Mouse (Mus musculus) spleen, adult 2 months (tissue): ENCODE measurements at regions not wholly inside any gene's neighbourhood (a gene's known extent, or its start where the extent isn't known, plus 50 kb on each side); places are given as distances from the start of the nearest gene placed in this dataset.

Source experiments
- CTCF ChIP-seq: fragments of 200-500 bp; IDR thresholded peaks from 2 replicates; pipeline ENCODE4 v1.5.1; 2011; ENCODE audit warnings: mild to moderate bottlenecking, inconsistent platforms; ENCODE audit not compliant: insufficient read depth, insufficient read length, insufficient replicate concordance; ENCODE audit errors: extremely low read depth
- POLR2A ChIP-seq: fragments of 200-500 bp; IDR thresholded peaks from 2 replicates; pipeline ENCODE4 v1.6.1; 2011; ENCODE audit warnings: low read depth, low read length, inconsistent platforms

- TF ChIP-seq CTCF: no peak
- TF ChIP-seq POLR2A: no peak
Measured at GRCm38 (mm10) chr7:133304461-133304860, 180.3 kb upstream of the Ctbp2 start.
